Mouse (Mus musculus) urinary bladder, adult 18-20 months (tissue): ENCODE measurements at regions not wholly inside any gene's neighbourhood (a gene's known extent, or its start where the extent isn't known, plus 50 kb on each side); places are given as distances from the start of the nearest gene placed in this dataset.
"Not testable (repeated sequence)": the region's sequence is repeated elsewhere in the genome, so short reads cannot be mapped to it uniquely, and the experiment has no call there.

ENCODE experiments used
- DNase-seq, 2 experiments: peaks; one replicate each; pipeline ENCODE4 v3.0.0; 2022; ENCODE audit warnings: low spot score in 2 of 2, mixed read lengths in 2 of 2

DNA sequence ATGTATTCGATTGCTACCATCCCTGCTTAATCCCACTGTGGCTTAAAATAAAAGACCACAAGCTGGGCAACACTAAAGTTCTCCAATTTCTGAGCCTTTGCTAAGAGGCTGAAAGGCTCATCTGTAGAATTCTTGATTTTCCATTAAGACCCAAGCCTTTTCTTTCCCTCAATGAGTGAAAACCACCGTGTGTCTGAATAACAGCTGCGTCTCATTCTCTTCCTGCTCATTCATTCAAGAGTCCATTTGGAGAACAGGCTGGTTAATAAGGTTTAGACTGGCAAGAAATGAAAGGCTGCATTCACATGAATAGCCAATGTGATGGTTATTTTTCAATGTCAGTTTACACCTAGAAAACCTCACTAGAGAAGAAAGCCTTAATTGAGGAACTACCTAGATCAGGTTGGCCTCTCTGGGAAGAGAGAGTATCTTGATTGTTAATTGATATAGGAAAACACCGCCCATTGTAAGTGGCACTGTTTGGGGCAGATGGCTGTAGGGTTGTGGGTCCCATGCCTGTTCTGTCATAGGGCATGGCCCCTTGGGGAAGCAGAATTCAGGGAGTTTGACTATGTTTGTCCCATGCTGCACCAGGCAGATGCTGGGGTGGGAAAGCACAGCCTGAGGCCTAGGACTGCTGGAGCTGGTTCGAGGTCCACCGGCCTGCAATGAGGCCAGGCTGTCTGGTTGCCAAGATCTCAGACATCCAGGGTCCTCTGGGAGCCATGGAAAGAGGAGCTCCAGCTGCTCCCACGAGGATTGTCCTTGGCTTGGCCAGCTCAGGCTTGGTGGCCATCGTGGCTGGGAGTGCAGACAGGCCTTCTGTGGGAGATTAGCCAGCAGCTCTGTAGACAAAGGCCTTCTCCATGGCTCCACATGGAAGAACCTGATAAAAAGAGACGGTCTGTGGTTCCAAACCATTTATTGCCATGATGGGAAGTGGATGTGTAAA lies 161.3 kb upstream of the Castor2 start:
- no peak for DNase-seq

- DNase-seq: no peak
Observed at GRCm38 (mm10) chr5:133935451-133935850, 164.1 kb upstream of the Castor2 start.

GRCm38 (mm10) chr5:133935006-133935405 lies 164.5 kb upstream of the Castor2 start:
- no peak for DNase-seq

DNA sequence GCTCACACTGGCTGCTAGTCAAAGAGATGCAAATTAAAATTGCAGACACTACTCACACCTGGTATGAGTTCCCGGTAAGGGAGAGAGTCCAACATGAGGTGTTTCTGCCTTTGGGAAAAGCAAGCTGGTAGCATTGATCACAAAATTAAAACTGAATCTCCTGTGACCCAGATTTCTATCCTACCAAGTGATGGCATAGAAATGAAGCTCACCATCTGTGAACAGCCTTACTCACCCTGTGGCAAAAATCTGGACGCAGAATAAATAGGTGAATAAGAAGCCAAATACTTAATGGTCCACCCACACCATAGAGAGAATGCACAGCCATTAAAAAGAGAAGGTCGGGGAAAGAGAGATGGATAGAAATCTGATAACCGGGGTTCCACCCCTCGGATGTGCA lies 169.4 kb upstream of the Castor2 start:
- DNase-seq: no peak

GRCm38 (mm10) chr5:133927054-133927453 lies 172.5 kb upstream of the Castor2 start:
- DNase-seq: no peak

GRCm38 (mm10) chr5:133925184-133925900 lies 174.2 kb upstream of the Castor2 start:
- DNase-seq: no peak

DNA sequence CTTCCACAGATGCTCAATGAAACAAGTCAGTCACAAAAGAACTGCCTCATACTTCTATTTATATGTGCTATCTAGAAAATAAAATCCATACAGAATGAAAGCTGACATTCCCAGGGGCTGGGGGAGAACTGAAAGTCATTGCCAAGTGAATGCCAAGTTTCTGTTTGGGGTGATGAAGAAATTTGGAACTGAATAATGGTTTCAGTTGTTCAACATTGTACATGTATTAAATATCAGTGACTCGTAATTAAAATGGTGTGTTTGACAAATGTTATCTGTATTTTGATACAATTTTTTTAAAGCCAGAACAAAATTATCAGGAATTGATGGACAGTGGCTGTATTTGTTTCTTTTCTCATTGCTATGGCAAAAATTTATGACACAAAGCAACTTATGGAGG lies 177.3 kb upstream of the Castor2 start:
- no peak for DNase-seq

DNA sequence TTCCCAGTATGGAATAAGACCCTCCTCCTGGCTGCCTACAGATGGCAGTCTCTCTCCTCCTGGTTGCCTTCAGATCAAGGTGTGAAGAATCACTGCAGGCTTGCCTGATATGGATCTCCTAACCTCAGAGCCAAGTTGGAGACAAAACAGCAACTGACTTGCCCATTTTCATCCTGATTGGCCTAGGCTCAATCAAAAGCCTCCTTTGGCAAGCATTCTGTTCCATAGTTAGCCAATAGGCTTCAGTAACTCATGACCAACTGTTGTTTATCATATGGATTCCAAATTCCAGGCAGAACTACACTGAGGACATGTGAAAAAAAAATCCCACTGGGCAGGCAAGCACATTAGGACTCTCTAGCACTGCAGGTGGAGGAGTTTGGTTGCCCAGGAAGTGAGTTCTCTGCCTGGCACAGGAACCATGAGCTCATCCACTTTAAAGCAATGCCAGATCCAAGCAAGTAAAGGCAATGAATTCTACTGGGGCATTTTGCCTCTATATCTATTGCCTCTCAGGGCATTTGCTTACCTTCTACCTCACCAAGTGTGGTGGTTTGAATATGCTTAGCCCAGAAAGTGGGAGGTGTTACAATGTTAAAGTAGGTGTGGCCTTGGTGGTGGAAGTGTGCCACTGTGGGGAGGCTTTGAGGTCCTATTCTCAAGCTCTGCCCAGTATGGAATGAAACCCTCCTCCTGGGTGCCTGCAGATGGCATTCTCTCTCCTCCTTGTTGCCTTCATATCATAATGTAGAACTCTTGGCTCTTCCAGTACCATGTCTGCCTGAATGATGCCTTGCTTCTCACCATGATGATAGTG lies 183.6 kb upstream of the Castor2 start:
- no peak for DNase-seq

DNA sequence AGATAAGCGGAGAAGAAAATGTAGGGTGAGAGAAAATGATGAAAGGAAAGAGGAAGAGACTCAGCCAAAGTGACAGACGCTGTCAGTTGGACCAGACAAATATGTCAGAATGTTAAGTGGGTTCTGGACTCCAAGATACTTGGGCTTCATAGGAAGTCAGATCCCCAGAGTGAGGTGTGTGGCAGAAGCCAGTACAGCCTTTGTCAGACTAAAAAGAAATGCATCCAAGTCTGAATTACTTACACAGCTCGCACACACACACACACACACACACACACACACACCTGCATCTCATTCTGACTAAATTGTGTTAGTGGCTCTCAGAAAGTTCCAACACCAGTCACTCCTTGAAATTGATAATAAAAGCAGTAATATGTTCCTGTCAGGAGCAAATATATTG lies 192.1 kb upstream of the Castor2 start:
- DNase-seq: no peak

DNA sequence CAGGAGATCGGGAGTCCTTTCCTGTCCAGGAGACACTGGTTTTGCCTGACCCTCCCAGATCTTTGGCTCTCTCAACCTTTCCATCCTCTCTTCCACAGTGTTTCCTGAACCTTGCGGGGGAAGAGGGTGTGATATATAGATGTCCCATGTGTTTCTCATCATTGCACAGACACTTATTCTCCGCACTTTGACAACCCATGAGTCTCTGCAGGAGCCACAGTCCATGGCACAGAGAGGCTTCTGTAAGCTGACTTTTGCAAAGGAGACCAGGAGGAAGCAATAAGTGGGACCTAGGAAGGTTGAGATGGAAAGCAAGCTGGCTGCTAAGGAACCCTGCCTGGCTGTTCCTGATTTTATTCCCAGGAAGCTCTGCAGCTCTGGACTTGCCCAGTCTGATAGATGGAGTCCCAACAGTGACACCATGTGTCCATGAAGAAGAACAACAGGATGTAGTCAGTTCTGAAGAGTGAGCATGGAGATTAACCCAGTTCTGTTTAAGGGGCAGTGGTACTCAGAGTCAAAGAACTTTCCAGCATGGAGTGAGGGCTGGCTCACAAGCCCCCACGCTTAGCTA lies 201.4 kb upstream of the Castor2 start:
- no peak for DNase-seq

DNA sequence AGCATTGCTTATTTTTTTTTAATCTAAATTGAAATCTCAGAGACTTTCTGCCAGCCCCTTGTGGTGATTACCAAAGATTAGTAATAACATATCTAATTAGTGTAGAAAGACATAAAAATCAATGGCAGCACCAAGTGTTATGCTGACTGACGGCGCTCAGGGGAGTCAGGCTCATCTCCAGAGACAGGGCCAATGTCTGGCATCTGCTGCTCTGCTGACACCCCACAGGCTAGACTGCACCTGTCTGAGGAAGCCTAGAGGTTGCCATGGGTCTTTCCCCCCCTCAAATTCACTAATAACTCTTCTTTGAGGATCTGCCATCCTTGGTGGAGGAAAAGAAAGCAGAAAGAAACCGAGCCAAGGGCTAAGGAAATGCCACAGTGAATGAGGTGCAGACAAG lies 208.8 kb upstream of the Castor2 start:
- no peak for DNase-seq

- no peak for DNase-seq
Observed at GRCm38 (mm10) chr5:133889841-133890240, 209.7 kb upstream of the Castor2 start.

- no peak for DNase-seq
Observed at GRCm38 (mm10) chr5:133885507-133885906, 214.0 kb upstream of the Castor2 start.

DNA sequence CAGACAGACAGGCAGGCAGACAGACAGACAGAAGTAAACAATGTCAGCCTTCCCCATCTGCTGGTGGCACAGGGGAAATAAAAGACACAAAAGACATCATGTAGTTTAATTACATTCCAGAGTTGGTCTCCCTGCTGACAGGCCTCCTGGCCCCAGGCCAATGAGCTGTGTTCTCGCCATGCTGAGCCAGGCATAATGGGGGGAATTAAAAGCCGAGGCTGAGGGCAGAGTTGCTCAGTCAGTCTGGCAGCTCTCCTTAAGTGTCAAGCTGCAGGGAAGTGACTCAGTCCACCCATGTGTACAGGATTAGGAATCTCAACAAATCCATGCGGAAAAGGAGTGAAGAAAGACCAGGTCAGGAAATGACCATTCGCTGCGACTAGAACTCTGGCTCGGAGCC lies 214.5 kb upstream of the Castor2 start:
- DNase-seq: no peak

DNA sequence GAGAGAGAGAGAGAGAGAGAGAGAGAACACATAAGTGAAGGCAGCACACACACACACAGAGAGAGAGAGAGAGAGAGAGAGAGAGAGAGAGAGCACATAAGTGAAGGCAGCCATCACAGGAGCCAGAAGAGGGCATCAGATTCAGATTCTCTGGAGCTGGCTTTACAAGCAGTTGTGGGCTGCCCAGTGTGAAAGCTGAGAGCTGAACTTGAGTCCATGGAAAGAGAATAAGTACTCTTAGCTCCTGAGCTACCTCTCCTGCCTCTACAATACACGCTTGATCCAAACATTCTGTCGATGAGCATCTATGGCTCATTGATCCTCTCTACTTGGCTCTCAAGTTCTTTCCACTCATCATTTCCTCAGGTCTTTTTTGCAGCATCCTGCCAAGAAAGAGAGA lies 214.9 kb upstream of the Castor2 start:
- DNase-seq: no peak

GRCm38 (mm10) chr5:133844483-133844882 lies 255.0 kb upstream of the Castor2 start:
- DNase-seq: no peak

DNA sequence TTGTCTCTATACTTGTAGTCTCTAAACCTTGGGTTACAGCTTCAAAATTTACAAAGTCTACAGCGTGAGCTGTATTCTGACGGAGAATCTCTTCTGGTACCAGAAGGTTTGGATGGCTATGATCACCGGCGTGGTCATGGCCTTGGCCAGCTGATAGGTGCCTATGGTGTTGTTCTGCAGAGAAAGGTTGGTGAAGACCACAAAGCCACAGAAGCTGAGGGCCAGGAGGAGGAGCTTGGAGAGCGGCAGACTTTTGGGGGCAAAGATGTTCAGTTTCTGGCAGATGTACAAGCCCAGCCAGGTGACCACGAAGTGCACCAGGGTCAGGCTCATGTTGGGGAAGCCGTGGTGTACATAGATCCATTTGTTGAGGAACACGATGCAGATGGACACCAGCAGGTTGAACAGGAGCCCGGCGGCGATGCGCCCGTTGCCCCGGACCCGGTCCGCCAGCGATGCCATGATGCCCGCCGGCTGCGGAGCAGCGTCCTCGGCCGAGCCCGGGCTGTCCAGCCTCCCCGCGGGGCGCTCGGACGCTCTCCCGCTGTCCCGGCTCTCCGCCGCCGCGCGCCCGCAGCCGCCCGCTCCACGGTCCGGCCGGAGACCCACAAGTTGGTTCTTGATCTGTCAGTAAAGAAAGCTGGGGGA lies 257.3 kb upstream of the Castor2 start:
- not testable (repeated sequence) for DNase-seq

DNA sequence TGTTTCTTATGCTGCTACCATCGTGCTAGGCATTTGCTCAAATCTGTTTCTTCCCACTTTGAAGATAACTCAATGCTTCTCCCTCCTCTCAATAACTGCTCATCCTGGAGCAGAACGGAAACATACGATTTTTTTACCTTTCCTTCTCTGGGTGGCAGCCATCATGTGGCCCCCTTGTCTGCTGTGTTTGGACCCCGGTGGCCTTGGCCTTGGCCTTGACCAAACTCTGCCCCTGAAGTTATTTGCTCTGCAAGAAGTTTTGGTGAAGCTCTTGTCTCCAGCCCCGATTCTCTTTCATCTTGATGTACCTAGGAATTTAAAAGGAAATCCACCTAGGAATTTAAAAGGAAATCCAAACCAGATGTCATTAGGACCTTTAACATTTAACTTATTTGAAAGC lies 261.2 kb upstream of the Castor2 start:
- DNase-seq: no peak

DNA sequence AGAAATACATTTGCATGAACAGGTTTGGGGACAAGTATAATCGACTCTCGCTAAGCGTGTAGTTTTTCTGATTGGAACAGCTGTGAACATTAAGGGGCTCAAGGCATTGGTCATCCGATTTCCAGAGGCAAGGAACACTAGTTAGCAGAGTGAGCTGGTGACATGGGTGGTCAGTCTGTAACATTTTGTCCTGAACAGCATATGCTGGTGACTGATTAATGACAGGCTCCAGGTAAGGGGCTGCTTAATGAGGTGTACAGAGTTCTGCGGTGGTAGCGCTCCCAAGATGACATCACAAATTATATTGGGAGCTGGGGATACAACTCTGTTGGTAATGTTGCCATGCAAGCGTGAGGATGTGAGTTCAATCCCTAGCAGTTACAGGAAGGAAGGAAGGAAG lies 266.3 kb upstream of the Castor2 start:
- no peak for DNase-seq

- DNase-seq: no peak
Observed at GRCm38 (mm10) chr5:133828226-133828625, 271.3 kb upstream of the Castor2 start.

- DNase-seq: no peak
Observed at GRCm38 (mm10) chr5:133823871-133824270, 275.6 kb upstream of the Castor2 start.
